Mouse (Mus musculus): Measurements from ENCODE around the gene Hao2. TPM values are rescaled to one million over a fixed set of nuclear protein-coding genes. Genes with fewer than 3 reads are reported as not detected.

Gene Hao2
- polyA plus RNA-seq, 1 experiment = not detected

- H3K4me1 ChIP-seq (ENCODE audit: control insufficient read depth, insufficient read depth, low read length) = no peaks in the 10 kb centered on the region
- H3K4me3 ChIP-seq (ENCODE audit: insufficient read depth, low read length) = no peak overlapping the region
- no peak overlapping the region for H3K27ac ChIP-seq (ENCODE audit: insufficient read depth, low read length)
- TF ChIP-seq CTCF (IDR thresholded peaks at IDR 0.05; ENCODE audit: extremely low read depth, insufficient read depth, low read length) (no peak), POLR2A (IDR thresholded peaks at IDR 0.05; ENCODE audit: extremely low read depth, insufficient read depth, low read length) (no peak)
Observed at GRCm38 (mm10) chr3:98868219-98868618, 24.8 kb downstream of the Hao2 start.

GRCm38 (mm10) chr3:98862800-98863199 is 30.2 kb downstream of the Hao2 start:
- TF ChIP-seq POLR2A (IDR thresholded peaks at IDR 0.05; ENCODE audit: extremely low read depth, insufficient read depth, low read length) = no peak
- no peak for TF ChIP-seq CTCF (IDR thresholded peaks at IDR 0.05; ENCODE audit: extremely low read depth, insufficient read depth, low read length)
- Histone ChIP-seq H3K27ac (ENCODE audit: insufficient read depth, low read length) (no peak overlapping the region), H3K4me3 (ENCODE audit: insufficient read depth, low read length) (no peak overlapping the region), H3K4me1 (ENCODE audit: control insufficient read depth, insufficient read depth, low read length) (no peaks in the 10 kb centered on the region)

- TF ChIP-seq CTCF (IDR thresholded peaks at IDR 0.05; ENCODE audit: extremely low read depth, insufficient read depth, low read length) (no peak), POLR2A (IDR thresholded peaks at IDR 0.05; ENCODE audit: extremely low read depth, insufficient read depth, low read length) (no peak)
- Histone ChIP-seq H3K4me3 (ENCODE audit: insufficient read depth, low read length) (no peak within 1 kb of the TSS), H3K4me1 (ENCODE audit: control insufficient read depth, insufficient read depth, low read length) (no peaks in the 10 kb centered on the region), H3K27ac (ENCODE audit: insufficient read depth, low read length) (no peak within 1 kb of the TSS)
Observed at GRCm38 (mm10) chr3:98859576-98859975, 33.5 kb downstream of the Hao2 start, which contains the start of gene Hsd3b1. Hsd3b1 (minus strand) TSS chr3:98859794.

- H3K4me1 ChIP-seq (ENCODE audit: control insufficient read depth, insufficient read depth, low read length) = no peaks in the 10 kb centered on the region
- no peak overlapping the region for H3K4me3 ChIP-seq (ENCODE audit: insufficient read depth, low read length)
- no peak overlapping the region for H3K27ac ChIP-seq (ENCODE audit: insufficient read depth, low read length)
- TF ChIP-seq CTCF (IDR thresholded peaks at IDR 0.05; ENCODE audit: extremely low read depth, insufficient read depth, low read length) (no peak), POLR2A (IDR thresholded peaks at IDR 0.05; ENCODE audit: extremely low read depth, insufficient read depth, low read length) (no peak)
Observed at GRCm38 (mm10) chr3:98858051-98858450, 35.0 kb downstream of the Hao2 start.

GRCm38 (mm10) chr3:98856892-98857291 is 36.1 kb downstream of the Hao2 start:
- no peak overlapping the region for H3K4me3 ChIP-seq (ENCODE audit: insufficient read depth, low read length)
- TF ChIP-seq POLR2A (IDR thresholded peaks at IDR 0.05; ENCODE audit: extremely low read depth, insufficient read depth, low read length) = no peak
- no peak for TF ChIP-seq CTCF (IDR thresholded peaks at IDR 0.05; ENCODE audit: extremely low read depth, insufficient read depth, low read length)
- H3K27ac ChIP-seq (ENCODE audit: insufficient read depth, low read length) = no peak overlapping the region
- H3K4me1 ChIP-seq (ENCODE audit: control insufficient read depth, insufficient read depth, low read length) = no peaks in the 10 kb centered on the region

- no peaks in the 10 kb centered on the region for H3K4me1 ChIP-seq (ENCODE audit: control insufficient read depth, insufficient read depth, low read length)
- TF ChIP-seq POLR2A (IDR thresholded peaks at IDR 0.05; ENCODE audit: extremely low read depth, insufficient read depth, low read length) = no peak
- TF ChIP-seq CTCF (IDR thresholded peaks at IDR 0.05; ENCODE audit: extremely low read depth, insufficient read depth, low read length) = no peak
- H3K27ac ChIP-seq (ENCODE audit: insufficient read depth, low read length) = no peak overlapping the region
- H3K4me3 ChIP-seq (ENCODE audit: insufficient read depth, low read length) = no peak overlapping the region
Observed at GRCm38 (mm10) chr3:98855160-98855559, 37.9 kb downstream of the Hao2 start.

GRCm38 (mm10) chr3:98853685-98854084 is 39.4 kb downstream of the Hao2 start:
- no peak for TF ChIP-seq CTCF (IDR thresholded peaks at IDR 0.05; ENCODE audit: extremely low read depth, insufficient read depth, low read length)
- TF ChIP-seq POLR2A (IDR thresholded peaks at IDR 0.05; ENCODE audit: extremely low read depth, insufficient read depth, low read length) = no peak
- Histone ChIP-seq H3K27ac (ENCODE audit: insufficient read depth, low read length) (no peak overlapping the region), H3K4me1 (ENCODE audit: control insufficient read depth, insufficient read depth, low read length) (no peaks in the 10 kb centered on the region), H3K4me3 (ENCODE audit: insufficient read depth, low read length) (no peak overlapping the region)

GRCm38 (mm10) chr3:98853051-98853450 is 40.0 kb downstream of the Hao2 start:
- TF ChIP-seq CTCF (IDR thresholded peaks at IDR 0.05; ENCODE audit: extremely low read depth, insufficient read depth, low read length) = no peak
- TF ChIP-seq POLR2A (IDR thresholded peaks at IDR 0.05; ENCODE audit: extremely low read depth, insufficient read depth, low read length) = no peak
- H3K4me1 ChIP-seq (ENCODE audit: control insufficient read depth, insufficient read depth, low read length) = no peaks in the 10 kb centered on the region
- H3K27ac ChIP-seq (ENCODE audit: insufficient read depth, low read length) = no peak overlapping the region
- no peak overlapping the region for H3K4me3 ChIP-seq (ENCODE audit: insufficient read depth, low read length)

- TF ChIP-seq CTCF (IDR thresholded peaks at IDR 0.05; ENCODE audit: extremely low read depth, insufficient read depth, low read length) (no peak), POLR2A (IDR thresholded peaks at IDR 0.05; ENCODE audit: extremely low read depth, insufficient read depth, low read length) (no peak)
- H3K4me1 ChIP-seq (ENCODE audit: control insufficient read depth, insufficient read depth, low read length) = no peaks in the 10 kb centered on the region
- H3K27ac ChIP-seq (ENCODE audit: insufficient read depth, low read length) = no peak overlapping the region
- no peak overlapping the region for H3K4me3 ChIP-seq (ENCODE audit: insufficient read depth, low read length)
Observed at GRCm38 (mm10) chr3:98852631-98853030, 40.4 kb downstream of the Hao2 start.

- no peaks in the 10 kb centered on the region for H3K4me1 ChIP-seq (ENCODE audit: control insufficient read depth, insufficient read depth, low read length)
- H3K4me3 ChIP-seq (ENCODE audit: insufficient read depth, low read length) = no peak overlapping the region
- no peak overlapping the region for H3K27ac ChIP-seq (ENCODE audit: insufficient read depth, low read length)
- TF ChIP-seq POLR2A (IDR thresholded peaks at IDR 0.05; ENCODE audit: extremely low read depth, insufficient read depth, low read length) = no peak
- TF ChIP-seq CTCF (IDR thresholded peaks at IDR 0.05; ENCODE audit: extremely low read depth, insufficient read depth, low read length) = no peak
Observed at GRCm38 (mm10) chr3:98851853-98852252, 41.2 kb downstream of the Hao2 start.
